8 mouse cellular contexts compared by ENCODE assay signal in the genomic region with DNA sequence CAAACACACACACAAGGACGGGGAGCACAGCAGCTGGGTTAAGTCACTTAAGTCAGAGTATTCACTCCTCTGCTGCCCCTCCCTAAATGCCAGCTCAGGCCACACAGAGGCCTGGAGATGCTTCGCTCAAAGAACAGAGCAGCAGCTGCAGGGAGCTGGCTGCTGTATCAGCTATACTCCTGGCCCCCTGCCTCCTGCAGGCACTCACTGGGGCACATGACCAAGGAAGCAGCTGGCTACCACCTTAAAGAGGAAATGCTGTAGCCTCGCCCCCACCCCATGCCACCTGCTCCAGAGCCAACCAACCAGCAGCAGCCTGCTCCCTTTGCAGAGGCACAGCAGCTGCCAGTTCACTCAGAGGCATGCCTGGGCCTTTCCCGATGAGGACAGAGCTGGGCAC. TPM values are rescaled to one million over a fixed set of nuclear protein-coding genes. Genes with fewer than 3 reads are reported as not detected.
DNase-seq lines count a peak whose midpoint lies in the region; ATAC-seq and TF ChIP-seq lines count a peak whose summit lies in the region.
"Had no signal": no experiment of that assay in that cellular context is flagged by ENCODE, and none has a peak within 500 bp of the region (broad histone marks: within the 10 kb centered on the region; RNA-seq: fewer than 3 reads in every experiment).

No protein-coding gene starts in this region.

- H3K4me1 ChIP-seq in forebrain, embryonic 13.5 days = peaks cover 6% of the 10 kb centered on the region
- H3K4me1 ChIP-seq in hindbrain, embryonic 10.5 days (replicated peaks) = 0 out of 2 replicates have a peak, but pooled peaks cover 6% of the 10 kb centered on the region
- no peaks in the 10 kb centered on the region for H3K4me1 ChIP-seq in liver, embryonic 11.5 days (replicated peaks; ENCODE audit: control insufficient read depth, insufficient read depth, low read length)

- peak overlapping the region; percentile 68 for H3K27ac ChIP-seq in forebrain, embryonic 13.5 days
- 0 out of 2 replicates have a peak overlapping the region, but pooled peaks have one; percentile 50 for H3K27ac ChIP-seq in hindbrain, embryonic 10.5 days
- H3K27ac ChIP-seq in liver, embryonic 11.5 days (ENCODE audit: low read depth, low read length) = no peak overlapping the region

- no peak overlapping the region for H3ac ChIP-seq in C2C12 (ENCODE audit: control insufficient read depth, insufficient read length, low read depth)

- no peaks in the 10 kb centered on the region for H3K27me3 ChIP-seq in C2C12 (ENCODE audit: control insufficient read depth, insufficient read depth, insufficient read length)
- no peaks in the 10 kb centered on the region for H3K27me3 ChIP-seq in forebrain, embryonic 13.5 days
- no peaks in the 10 kb centered on the region for H3K27me3 ChIP-seq in hindbrain, embryonic 10.5 days (ENCODE audit: insufficient read depth, poor library complexity, severe bottlenecking)
- H3K27me3 ChIP-seq in liver, embryonic 11.5 days (replicated peaks; ENCODE audit: control insufficient read depth, insufficient read depth, low read length) = no peaks in the 10 kb centered on the region

- no peaks in the 10 kb centered on the region for H3K36me3 ChIP-seq in C2C12 (ENCODE audit: control insufficient read depth, insufficient read depth)
- H3K36me3 ChIP-seq in forebrain, embryonic 13.5 days (ENCODE audit: poor library complexity, severe bottlenecking) = no peaks in the 10 kb centered on the region
- no peaks in the 10 kb centered on the region for H3K36me3 ChIP-seq in hindbrain, embryonic 10.5 days
- H3K36me3 ChIP-seq in liver, embryonic 11.5 days (ENCODE audit: control insufficient read depth, insufficient read depth, low read length) = no peaks in the 10 kb centered on the region

- H3K9ac ChIP-seq in forebrain, embryonic 13.5 days = no peak overlapping the region
- no peak overlapping the region for H3K9ac ChIP-seq in liver, embryonic 11.5 days (ENCODE audit: low read depth, low read length)

- H3K9me3 ChIP-seq in forebrain, embryonic 13.5 days (replicated peaks) = no peaks in the 10 kb centered on the region
- no peaks in the 10 kb centered on the region for H3K9me3 ChIP-seq in hindbrain, embryonic 10.5 days
- H3K9me3 ChIP-seq in liver, embryonic 11.5 days (ENCODE audit: control insufficient read depth, low read length) = no peaks in the 10 kb centered on the region

- H3K79me3 ChIP-seq in C2C12 (ENCODE audit: low read depth) = no peaks in the 10 kb centered on the region

- WGBS in forebrain, embryonic 13.5 days = 11% methylated on average over 4 of the region's 4 CpGs
- 27% methylated on average over 4 of the region's 4 CpGs for WGBS in hindbrain, embryonic 10.5 days
- 56% methylated on average over 4 of the region's 4 CpGs for WGBS in liver, embryonic 11.5 days

- H3K79me2 ChIP-seq in C2C12 (ENCODE audit: control insufficient read depth, insufficient read depth) = no peaks in the 10 kb centered on the region

- no peak overlapping the region for H3K4me2 ChIP-seq in forebrain, embryonic 13.5 days
- no peak overlapping the region for H3K4me2 ChIP-seq in liver, embryonic 11.5 days

- no peak for TF ChIP-seq CTCF in C2C12 (IDR thresholded peaks at IDR 0.05; ENCODE audit: control insufficient read depth, insufficient read depth, insufficient read length)

- H3K4me3 ChIP-seq in C2C12 (ENCODE audit: insufficient read depth, poor library complexity, severe bottlenecking) = no peak overlapping the region
- no peak overlapping the region for H3K4me3 ChIP-seq in forebrain, embryonic 13.5 days
- no peak overlapping the region for H3K4me3 ChIP-seq in hindbrain, embryonic 10.5 days
- H3K4me3 ChIP-seq in liver, embryonic 11.5 days (ENCODE audit: low read depth, low read length) = no peak overlapping the region
- H3K4me3 ChIP-seq: erythroblast, embryonic 14.5 days had no signal

- peak; percentile 5 for DNase-seq in ES-CJ7 (ENCODE audit: low read depth, low spot score)
- DNase-seq in hindbrain, embryonic 10.5 days (ENCODE audit: low spot score) = peak; percentile 51
- DNase-seq in liver, embryonic 11.5 days (ENCODE audit: low spot score) = no peak
- DNase-seq in neural tube, embryonic 10.5 days (ENCODE audit: extremely low spot score, low spot score) = peak; percentile 38
- DNase-seq in telencephalon, adult 2 months (ENCODE audit: low read depth, low spot score) = peak; percentile 80

- peak; percentile 97 for ATAC-seq in forebrain, embryonic 13.5 days
- peak; percentile 54 for ATAC-seq in liver, embryonic 11.5 days (replicated peaks; ENCODE audit: low FRiP score)

TF ChIP-seq in C2C12, 6 proteins besides CTCF, POLR2A, EP300 and RAD21:
- TF ChIP-seq FOSL1 (IDR thresholded peaks at IDR 0.05; ENCODE audit: insufficient read depth, low read length, poor library complexity, severe bottlenecking) = no peak
- TF ChIP-seq MYOG (IDR thresholded peaks at IDR 0.05; ENCODE audit: control insufficient read depth, extremely low read depth, insufficient read length) = no peak
- TF ChIP-seq USF1 (IDR thresholded peaks at IDR 0.05; ENCODE audit: low read depth) = peak; percentile 28
- TF ChIP-seq MYOD1 (IDR thresholded peaks at IDR 0.05; ENCODE audit: control insufficient read depth, insufficient read length, low read depth) = peak; percentile 47
- no peak for TF ChIP-seq MAX (IDR thresholded peaks at IDR 0.05)
- TF ChIP-seq CEBPB (IDR thresholded peaks at IDR 0.05; ENCODE audit: low read depth) = no peak

RNA-seq across cellular contexts. Expression of gene Arpp21, which starts 28.0 kb away (rescaled TPM):
- polyA plus RNA-seq in C2C12 (2012; fragmentation: generic; extraction: Trizol) = 0.16 TPM
- polyA plus RNA-seq in forebrain, embryonic 13.5 days (2015; fragmentation: Nextera tagmentation; extraction: Ambion mirVana) = 30.6 and 32.6 TPM in 2 replicates
- polyA plus RNA-seq in hindbrain, embryonic 10.5 days (2016; fragmentation: Nextera tagmentation; extraction: Ambion mirVana) = 2.0 and 2.5 TPM in 2 replicates
- 0.93 and 1.3 TPM in 2 replicates for polyA plus RNA-seq in liver, embryonic 11.5 days (2014; fragmentation: Nextera tagmentation; extraction: Ambion mirVana)
